Mouse (Mus musculus) CD4-positive, CD25-positive, alpha-beta regulatory T cell, adult 2 months (primary cell): ENCODE data around the gene Slc35c1.

ENCODE experiments used
- DNase-seq: peaks from one replicate; pipeline ENCODE4 v3.0.0-alpha.2; 2012; ENCODE audit warnings: low read depth, low spot score

The Slc35c1 gene

GRCm38 (mm10) chr2:92475711-92476110 is 15.4 kb upstream of the Slc35c1 start:
- DNase-seq: no peak

DNA sequence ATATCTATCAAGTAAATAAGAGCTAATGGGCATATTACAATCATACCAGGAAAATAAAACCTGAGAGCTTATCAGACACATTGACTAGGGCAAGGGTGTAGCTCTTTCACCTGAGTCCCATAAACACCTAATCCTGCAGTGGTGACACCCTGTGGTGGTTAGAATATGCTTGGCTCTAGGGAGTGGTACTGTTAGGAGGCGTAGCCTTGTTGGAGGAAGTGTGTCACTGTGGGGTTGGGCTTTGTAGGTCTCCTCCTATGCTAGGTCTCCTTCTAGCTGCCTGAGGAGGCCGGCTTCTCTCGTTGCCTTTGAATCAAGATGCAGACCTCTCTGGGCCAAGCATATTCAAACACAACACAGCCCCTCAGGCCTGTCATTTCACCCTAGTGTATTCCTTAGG is 14.6 kb upstream of the Slc35c1 start:
- no peak for DNase-seq

- DNase-seq: no peak
Observed at GRCm38 (mm10) chr2:92471886-92472670, 11.7 kb upstream of the Slc35c1 start.

DNA sequence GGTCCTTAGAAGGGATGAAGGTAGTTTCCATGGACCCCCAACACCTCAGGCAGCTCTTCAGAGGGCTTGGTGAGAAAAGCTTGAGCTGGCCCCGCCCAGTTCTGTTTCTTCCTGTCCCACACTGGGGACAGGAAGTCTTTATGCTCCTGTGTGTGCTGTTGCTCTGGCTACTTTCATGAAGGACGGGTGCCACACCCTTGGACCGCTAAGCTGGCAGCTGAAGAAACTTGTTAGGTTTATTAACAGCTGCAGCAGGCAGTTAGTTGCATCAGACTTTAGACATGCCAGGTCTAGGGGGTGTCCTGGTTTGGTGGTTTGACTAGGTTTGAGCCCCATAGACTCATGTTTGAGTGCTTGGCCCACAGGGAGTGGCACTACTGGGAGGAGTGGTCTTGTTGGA is 4.4 kb upstream of the Slc35c1 start:
- peak; percentile 44 for DNase-seq

GRCm38 (mm10) chr2:92461215-92461614 is 877 bp upstream of the Slc35c1 start:
- no peak for DNase-seq

- DNase-seq: peak; percentile 88
Observed at GRCm38 (mm10) chr2:92459141-92459920, 1.0 kb downstream of the Slc35c1 start.

DNA sequence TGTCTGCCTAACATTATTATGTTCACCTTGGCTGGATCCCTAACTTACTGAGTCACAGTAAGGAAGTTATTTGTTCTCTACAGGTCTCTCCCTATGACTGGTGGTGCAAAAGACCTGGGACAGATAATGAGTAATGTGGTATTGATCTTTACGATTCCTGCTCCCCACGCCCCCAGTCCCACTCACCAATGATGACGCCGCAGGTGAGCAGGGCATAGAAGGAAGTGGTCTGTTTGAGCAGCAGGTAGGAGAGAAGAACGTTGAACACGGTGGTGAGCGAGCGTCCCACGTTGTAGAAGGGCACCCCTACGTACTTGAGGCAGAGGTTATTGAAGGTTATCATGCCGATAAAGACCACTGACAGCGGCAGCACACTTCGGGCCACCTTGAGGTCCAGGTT is 1.9 kb downstream of the Slc35c1 start:
- peak; percentile 41 for DNase-seq

DNA sequence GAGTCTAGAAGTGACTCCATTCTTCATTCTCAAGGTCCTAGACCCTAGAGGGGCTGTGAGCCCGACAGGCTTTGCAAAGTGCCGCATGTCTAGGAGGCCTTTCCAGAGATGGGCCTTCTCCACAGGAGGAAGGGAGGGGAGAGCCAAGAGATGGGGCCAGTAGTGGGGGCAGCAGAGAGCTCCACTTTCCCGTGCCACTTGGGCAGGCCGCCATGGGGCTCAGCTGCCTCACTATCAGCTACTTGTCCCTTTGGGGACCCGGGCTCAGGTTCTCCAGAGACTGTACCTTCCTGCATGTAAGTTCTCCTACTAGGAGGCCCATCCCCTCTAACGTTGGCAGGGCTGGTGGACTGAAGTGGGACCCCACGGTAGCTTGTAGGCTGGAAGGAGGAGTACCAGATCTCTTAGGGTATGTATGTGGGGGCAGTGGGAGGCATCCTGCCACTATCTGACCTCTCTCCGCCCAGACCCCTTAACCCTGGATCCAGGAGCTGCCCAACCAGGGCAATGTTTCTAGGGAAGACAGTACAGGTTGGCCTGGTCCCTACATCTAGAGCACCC is 3.3 kb downstream of the Slc35c1 start:
- no peak for DNase-seq

GRCm38 (mm10) chr2:92455704-92456103 is 4.6 kb downstream of the Slc35c1 start:
- DNase-seq: peak; percentile 48

DNA sequence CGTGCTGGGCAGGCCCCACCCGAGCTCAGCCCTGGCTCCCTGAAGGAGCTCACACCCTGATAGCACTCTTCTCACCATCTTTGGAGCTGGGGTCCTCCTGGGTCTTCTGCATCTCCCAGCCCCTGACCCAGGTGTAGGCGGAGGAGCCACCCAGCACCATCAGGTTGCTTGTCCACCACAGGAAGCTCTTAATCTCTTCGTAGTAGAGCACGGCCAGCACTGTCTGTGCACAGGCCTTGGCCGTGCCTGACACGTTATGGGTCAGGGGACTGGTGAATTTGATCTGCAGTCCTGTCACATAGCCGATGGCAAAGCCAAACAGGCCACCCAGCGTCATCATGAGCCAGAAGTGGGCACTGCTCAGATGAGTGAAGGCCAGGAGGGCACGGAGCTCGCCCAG is 6.2 kb downstream of the Slc35c1 start:
- DNase-seq: no peak

- no peak for DNase-seq
Observed at GRCm38 (mm10) chr2:92451126-92451525, 9.2 kb downstream of the Slc35c1 start.

DNA sequence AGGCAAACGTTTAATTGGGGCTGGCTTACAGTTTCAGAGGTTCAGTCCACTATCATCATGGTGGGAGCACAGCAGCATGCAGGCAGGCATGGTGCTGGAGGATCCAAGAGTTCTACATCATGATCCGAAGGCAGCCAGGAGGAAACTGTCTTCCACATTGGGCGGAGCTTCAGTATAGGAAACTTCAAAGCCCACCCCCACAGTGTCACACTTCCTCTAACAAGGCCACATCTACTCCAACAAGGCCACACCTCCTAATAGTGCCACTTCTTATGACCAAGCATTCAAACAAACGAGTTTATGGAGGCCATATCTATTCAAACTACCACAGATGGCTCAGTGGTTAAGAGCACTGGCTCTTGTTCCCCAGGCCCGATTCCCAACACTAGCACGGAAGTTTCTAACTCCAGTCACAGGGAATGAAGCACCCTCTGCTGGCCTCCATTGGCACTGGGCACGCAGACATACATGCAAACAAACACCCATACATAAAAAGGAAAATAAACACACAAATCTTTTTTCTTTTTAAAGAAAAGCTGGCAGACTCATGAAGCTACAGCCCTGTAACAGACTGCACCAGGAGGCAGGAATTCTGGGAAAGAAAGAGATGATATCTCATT is 13.1 kb downstream of the Slc35c1 start:
- no peak for DNase-seq

- no peak for DNase-seq
Observed at GRCm38 (mm10) chr2:92446656-92447055, 13.7 kb downstream of the Slc35c1 start.

DNA sequence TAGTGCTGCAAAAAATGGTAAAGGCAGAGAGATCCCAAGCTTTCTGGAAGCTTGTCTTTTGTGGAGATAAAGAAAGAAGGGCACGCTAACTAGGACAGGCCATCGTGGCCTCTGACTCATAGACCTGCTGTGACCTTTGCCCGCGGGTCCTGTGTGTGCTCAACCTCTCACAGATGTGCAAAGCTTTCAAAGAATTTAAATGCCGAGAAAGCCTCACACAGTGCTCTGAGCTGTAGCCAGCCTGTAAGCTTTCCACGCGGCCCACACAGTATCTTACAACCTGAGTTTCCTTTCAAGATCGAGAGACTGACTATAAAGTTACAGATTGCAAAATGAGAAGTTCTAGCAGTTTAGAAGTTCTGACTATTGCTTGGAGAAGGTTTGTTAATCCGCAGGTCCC is 14.4 kb downstream of the Slc35c1 start:
- peak; percentile 50 for DNase-seq

- no peak for DNase-seq
Observed at GRCm38 (mm10) chr2:92444376-92444775, 16.0 kb downstream of the Slc35c1 start.

GRCm38 (mm10) chr2:92443313-92443712 is 17.0 kb downstream of the Slc35c1 start:
- no peak for DNase-seq

GRCm38 (mm10) chr2:92442419-92443001 is 17.8 kb downstream of the Slc35c1 start:
- peak; percentile 71 for DNase-seq

- DNase-seq: no peak
Observed at GRCm38 (mm10) chr2:92440432-92440831, 19.9 kb downstream of the Slc35c1 start.

DNA sequence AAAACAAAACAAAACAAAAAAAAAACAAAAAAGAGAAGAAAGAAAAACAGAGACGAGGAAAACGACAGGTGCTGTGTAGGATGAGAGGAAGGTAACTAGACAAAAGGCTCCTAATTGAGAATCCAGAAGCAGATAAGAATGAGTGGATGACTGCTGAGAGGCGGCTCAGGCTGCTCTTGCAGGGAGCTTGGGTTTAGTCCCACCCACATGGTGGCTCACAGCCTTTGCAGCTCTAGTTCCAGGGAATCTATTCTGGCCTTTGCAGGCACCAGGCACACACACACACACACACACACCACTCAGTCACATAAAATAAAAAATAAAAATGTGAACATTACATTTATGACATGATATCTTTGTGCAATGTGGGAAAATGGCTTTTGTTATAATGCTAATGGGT is 21.8 kb downstream of the Slc35c1 start:
- no peak for DNase-seq

GRCm38 (mm10) chr2:92437875-92438274 is 22.5 kb downstream of the Slc35c1 start:
- DNase-seq: peak; percentile 88

GRCm38 (mm10) chr2:92437366-92437765 is 23.0 kb downstream of the Slc35c1 start:
- DNase-seq: no peak

DNA sequence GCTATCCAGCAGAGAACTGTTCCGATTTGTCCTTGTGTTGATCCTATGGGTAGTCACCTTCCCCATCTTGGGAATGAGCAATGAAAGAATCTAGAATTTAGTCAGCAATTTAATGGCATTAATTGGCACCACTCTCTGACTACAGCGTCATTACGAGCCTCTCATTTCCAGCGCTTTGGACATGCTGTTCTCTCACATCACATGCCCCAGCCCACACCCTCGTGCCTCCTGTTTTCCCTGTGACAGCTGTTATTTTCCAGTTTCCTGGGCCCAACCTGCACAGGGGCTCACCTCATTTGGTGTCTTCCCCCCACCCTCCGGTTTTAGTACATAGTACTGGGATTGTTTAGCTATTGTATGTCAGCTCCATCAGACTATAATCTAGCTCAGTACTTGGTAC is 25.3 kb downstream of the Slc35c1 start:
- DNase-seq: no peak
